In genomic region chr10:80139975-80140665, GRCm38 (mm10) we compare ENCODE assay signal across 9 mouse cellular contexts. TPM values are rescaled to one million over a fixed set of nuclear protein-coding genes. Genes with fewer than 3 reads are reported as not detected.
DNase-seq lines count a peak whose midpoint lies in the region; ATAC-seq and TF ChIP-seq lines count a peak whose summit lies in the region.
"Had no signal": no experiment of that assay in that cellular context is flagged by ENCODE, and none has a peak within 500 bp of the region (broad histone marks: within the 10 kb centered on the region; RNA-seq: fewer than 3 reads in every experiment).

No protein-coding gene starts in this region.

- intact Hi-C loops in heart, postnatal 25 days (cut with DNase I), result loop anchor here (2.0 to 10.0 kb wide), 3 partner anchors 153 to 285 kb away; partner anchors contain the start of genes Cnn2 and Ptbp1

- 0 out of 2 replicates have a peak overlapping the region, but pooled peaks have one; percentile 70 for H3K9ac ChIP-seq in heart, embryonic 14.5 days (ENCODE audit: low read length)
- no peak overlapping the region for H3K9ac ChIP-seq in midbrain, embryonic 12.5 days (replicated peaks)
- H3K9ac ChIP-seq in midbrain, postnatal 0 days (replicated peaks; ENCODE audit: low read length, poor library complexity, severe bottlenecking), result no peak overlapping the region
- peak overlapping the region; percentile 63; the same call in 1 of the 2 replicates for H3K9ac ChIP-seq in hindbrain, embryonic 13.5 days
- no peak overlapping the region for H3K9ac ChIP-seq in neural tube, embryonic 13.5 days

- H3K4me1 ChIP-seq in heart, embryonic 14.5 days (ENCODE audit: control insufficient read depth in 2 of 2, insufficient read depth in 2 of 2, low read length in 2 of 2), result peaks cover 12 to 46% of the 10 kb centered on the region in 2 experiments
- peaks cover 68% of the 10 kb centered on the region for H3K4me1 ChIP-seq in midbrain, embryonic 12.5 days
- peaks cover 20% of the 10 kb centered on the region for H3K4me1 ChIP-seq in midbrain, postnatal 0 days (ENCODE audit: insufficient read depth, low read length)
- H3K4me1 ChIP-seq in hindbrain, embryonic 13.5 days (replicated peaks), result peaks cover 72% of the 10 kb centered on the region
- H3K4me1 ChIP-seq in neural tube, embryonic 13.5 days (replicated peaks), result peaks cover 72% of the 10 kb centered on the region

- no peak for DNase-seq in heart, postnatal 25 days (ENCODE audit: low spot score)
- DNase-seq in midbrain, postnatal 0 days (ENCODE audit: low spot score), result no peak
- no peak for DNase-seq in frontal cortex, postnatal 25 days (ENCODE audit: low spot score in 2 of 2)
- DNase-seq in B cell, adult 2 months, result no peak
- DNase-seq: gastrocnemius, postnatal 36 days had no signal

- peaks cover 30% of the 10 kb centered on the region for H3K27me3 ChIP-seq in heart, embryonic 14.5 days (ENCODE audit: control insufficient read depth, insufficient read depth, low read length)
- peaks cover 31% of the 10 kb centered on the region for H3K27me3 ChIP-seq in midbrain, embryonic 12.5 days
- H3K27me3 ChIP-seq in midbrain, postnatal 0 days (ENCODE audit: insufficient read depth, low read length), result no peaks in the 10 kb centered on the region
- peaks cover 19% of the 10 kb centered on the region for H3K27me3 ChIP-seq in hindbrain, embryonic 13.5 days
- peaks cover 17% of the 10 kb centered on the region for H3K27me3 ChIP-seq in neural tube, embryonic 13.5 days

- no peak for TF ChIP-seq CTCF in midbrain, postnatal 0 days (IDR thresholded peaks at IDR 0.05)

- peaks cover 23% of the 10 kb centered on the region for H3K36me3 ChIP-seq in heart, embryonic 14.5 days (ENCODE audit: control insufficient read depth, insufficient read depth, low read length)
- H3K36me3 ChIP-seq in midbrain, embryonic 12.5 days, result peaks cover 20% of the 10 kb centered on the region
- H3K36me3 ChIP-seq in midbrain, postnatal 0 days (ENCODE audit: insufficient read depth, low read length), result peaks cover 17% of the 10 kb centered on the region
- H3K36me3 ChIP-seq in hindbrain, embryonic 13.5 days, result peaks cover 33% of the 10 kb centered on the region
- peaks cover 28% of the 10 kb centered on the region for H3K36me3 ChIP-seq in neural tube, embryonic 13.5 days

- peak overlapping the region; percentile 96; the same call in 1 of the 2 replicates for H3K4me2 ChIP-seq in heart, embryonic 14.5 days (ENCODE audit: low read length)
- peak overlapping the region; percentile 95; the same call in 1 of the 2 replicates for H3K4me2 ChIP-seq in midbrain, embryonic 12.5 days (replicated peaks)
- no peak overlapping the region for H3K4me2 ChIP-seq in midbrain, postnatal 0 days (ENCODE audit: low read depth, low read length, poor library complexity, severe bottlenecking)
- H3K4me2 ChIP-seq in hindbrain, embryonic 13.5 days, result peak overlapping the region; percentile 93; the same call in 1 of the 2 replicates
- peak overlapping the region; percentile 93; the same call in 1 of the 2 replicates for H3K4me2 ChIP-seq in neural tube, embryonic 13.5 days

- H3K27ac ChIP-seq in heart, embryonic 14.5 days (replicated peaks in 1 of 2; ENCODE audit: control insufficient read depth in 1 of 2, insufficient read depth in 1 of 2, low read depth in 2 of 2, low read length in 2 of 2), result 0 out of 4 replicates have a peak overlapping the region, but pooled peaks of 1 of the 2 experiments have one; percentile 82
- no peak overlapping the region for H3K27ac ChIP-seq in midbrain, embryonic 12.5 days (replicated peaks)
- no peak overlapping the region for H3K27ac ChIP-seq in midbrain, postnatal 0 days (ENCODE audit: low read depth, low read length)
- H3K27ac ChIP-seq in hindbrain, embryonic 13.5 days, result peak overlapping the region; percentile 98
- peak overlapping the region; percentile 97 for H3K27ac ChIP-seq in neural tube, embryonic 13.5 days (replicated peaks)

- H3K9me3 ChIP-seq in heart, embryonic 14.5 days (ENCODE audit: control insufficient read depth, low read length), result 0 out of 2 replicates have a peak, but pooled peaks cover 3% of the 10 kb centered on the region
- H3K9me3 ChIP-seq in midbrain, embryonic 12.5 days, result no peaks in the 10 kb centered on the region
- no peaks in the 10 kb centered on the region for H3K9me3 ChIP-seq in midbrain, postnatal 0 days (ENCODE audit: low read length)
- no peaks in the 10 kb centered on the region for H3K9me3 ChIP-seq in hindbrain, embryonic 13.5 days
- H3K9me3 ChIP-seq in neural tube, embryonic 13.5 days, result no peaks in the 10 kb centered on the region

- no peak overlapping the region for H3K4me3 ChIP-seq in heart, embryonic 14.5 days (ENCODE audit: control insufficient read depth in 1 of 2, insufficient read depth in 1 of 2, low read depth in 1 of 2, low read length in 2 of 2)
- no peak overlapping the region for H3K4me3 ChIP-seq in midbrain, embryonic 12.5 days
- H3K4me3 ChIP-seq in midbrain, postnatal 0 days (ENCODE audit: low read depth, low read length), result no peak overlapping the region
- peak overlapping the region; percentile 82; the same call in 1 of the 2 replicates for H3K4me3 ChIP-seq in hindbrain, embryonic 13.5 days
- peak overlapping the region; percentile 83; the same call in 1 of the 2 replicates for H3K4me3 ChIP-seq in neural tube, embryonic 13.5 days

- 76% methylated on average over 11 of the region's 11 CpGs for WGBS in heart, embryonic 14.5 days
- WGBS in midbrain, embryonic 12.5 days, result 75% methylated on average over 11 of the region's 11 CpGs
- WGBS in midbrain, postnatal 0 days, result 78% methylated on average over 11 of the region's 11 CpGs
- WGBS in hindbrain, embryonic 13.5 days, result 79% methylated on average over 11 of the region's 11 CpGs
- WGBS in neural tube, embryonic 13.5 days, result 74% methylated on average over 11 of the region's 11 CpGs

- no peak for ATAC-seq in heart, embryonic 14.5 days (ENCODE audit: insufficient number of reproducible peaks, insufficient read depth, low FRiP score, low read depth)
- no peak for ATAC-seq in midbrain, embryonic 12.5 days (ENCODE audit: low FRiP score, low read depth)
- no peak for ATAC-seq in midbrain, postnatal 0 days (ENCODE audit: low FRiP score)
- ATAC-seq in hindbrain, embryonic 13.5 days (ENCODE audit: low FRiP score), result no peak
- ATAC-seq in neural tube, embryonic 13.5 days (ENCODE audit: low read depth), result no peak

RNA-seq across cellular contexts. Expression of gene Cbarp, which starts 0.5 kb away (rescaled TPM):
- polyA plus RNA-seq in heart, embryonic 14.5 days (2014; fragmentation: Nextera tagmentation; extraction: Ambion mirVana), result 1.6 and 2.6 TPM in 2 replicates
- 1 to 10 TPM; 2.4 to 3.1 TPM for total RNA-seq in heart, postnatal 25 days (2021)
- polyA plus RNA-seq in midbrain, embryonic 12.5 days (2016; fragmentation: Nextera tagmentation; extraction: Ambion mirVana), result 19.3 and 20.0 TPM in 2 replicates
- total RNA-seq in midbrain, postnatal 0 days (2014; rRNA removed), result 273 and 276 TPM in 2 replicates
- polyA plus RNA-seq in midbrain, postnatal 0 days (2015; fragmentation: Nextera tagmentation; extraction: Ambion mirVana), result 120 and 121 TPM in 2 replicates
- polyA plus RNA-seq in hindbrain, embryonic 13.5 days (2015; fragmentation: Nextera tagmentation; extraction: Ambion mirVana), result 57.4 and 59.2 TPM in 2 replicates
- 53.9 and 55.1 TPM in 2 replicates for polyA plus RNA-seq in neural tube, embryonic 13.5 days (2015; fragmentation: Nextera tagmentation; extraction: Ambion mirVana)

RNA-seq across cellular contexts. Expression of gene Atp5d, which starts 1.7 kb away (rescaled TPM):
- polyA plus RNA-seq in heart, embryonic 14.5 days (2014; fragmentation: Nextera tagmentation; extraction: Ambion mirVana), result 988 and 1,015 TPM in 2 replicates
- 1,000 to 10,000 TPM; 1,252 to 1,264 TPM for total RNA-seq in heart, postnatal 25 days (2021)
- polyA plus RNA-seq in midbrain, embryonic 12.5 days (2016; fragmentation: Nextera tagmentation; extraction: Ambion mirVana), result 379 and 384 TPM in 2 replicates
- total RNA-seq in midbrain, postnatal 0 days (2014; rRNA removed), result 231 and 259 TPM in 2 replicates
- polyA plus RNA-seq in midbrain, postnatal 0 days (2015; fragmentation: Nextera tagmentation; extraction: Ambion mirVana), result 607 and 661 TPM in 2 replicates
- 434 and 449 TPM in 2 replicates for polyA plus RNA-seq in hindbrain, embryonic 13.5 days (2015; fragmentation: Nextera tagmentation; extraction: Ambion mirVana)
- 467 and 481 TPM in 2 replicates for polyA plus RNA-seq in neural tube, embryonic 13.5 days (2015; fragmentation: Nextera tagmentation; extraction: Ambion mirVana)

RNA-seq across cellular contexts. Expression of gene Midn, which starts 8.0 kb away (rescaled TPM):
- 21.2 and 25.8 TPM in 2 replicates for polyA plus RNA-seq in heart, embryonic 14.5 days (2014; fragmentation: Nextera tagmentation; extraction: Ambion mirVana)
- 100 to 1,000 TPM in 1 of 2 experiments, 10 to 100 TPM in 1; 92.1 to 120 TPM for total RNA-seq in heart, postnatal 25 days (2021)
- 41.7 and 46.4 TPM in 2 replicates for polyA plus RNA-seq in midbrain, embryonic 12.5 days (2016; fragmentation: Nextera tagmentation; extraction: Ambion mirVana)
- total RNA-seq in midbrain, postnatal 0 days (2014; rRNA removed), result 114 and 143 TPM in 2 replicates
- 16.3 and 17.2 TPM in 2 replicates for polyA plus RNA-seq in midbrain, postnatal 0 days (2015; fragmentation: Nextera tagmentation; extraction: Ambion mirVana)
- polyA plus RNA-seq in hindbrain, embryonic 13.5 days (2015; fragmentation: Nextera tagmentation; extraction: Ambion mirVana), result 32.4 and 34.7 TPM in 2 replicates
- polyA plus RNA-seq in neural tube, embryonic 13.5 days (2015; fragmentation: Nextera tagmentation; extraction: Ambion mirVana), result 31.0 and 35.8 TPM in 2 replicates

RNA-seq across cellular contexts. Expression of gene Stk11, which starts 24.5 kb away (rescaled TPM):
- polyA plus RNA-seq in heart, embryonic 14.5 days (2014; fragmentation: Nextera tagmentation; extraction: Ambion mirVana), result 14.6 and 17.7 TPM in 2 replicates
- 100 to 1,000 TPM; 133 to 138 TPM for total RNA-seq in heart, postnatal 25 days (2021)
- polyA plus RNA-seq in midbrain, embryonic 12.5 days (2016; fragmentation: Nextera tagmentation; extraction: Ambion mirVana), result 16.7 and 20.3 TPM in 2 replicates
- total RNA-seq in midbrain, postnatal 0 days (2014; rRNA removed), result 84.0 and 97.3 TPM in 2 replicates
- polyA plus RNA-seq in midbrain, postnatal 0 days (2015; fragmentation: Nextera tagmentation; extraction: Ambion mirVana), result 12.3 and 12.4 TPM in 2 replicates
- 16.3 and 18.2 TPM in 2 replicates for polyA plus RNA-seq in hindbrain, embryonic 13.5 days (2015; fragmentation: Nextera tagmentation; extraction: Ambion mirVana)
- 13.3 and 16.8 TPM in 2 replicates for polyA plus RNA-seq in neural tube, embryonic 13.5 days (2015; fragmentation: Nextera tagmentation; extraction: Ambion mirVana)

RNA-seq across cellular contexts. Expression of gene Cirbp, which starts 25.7 kb away (rescaled TPM):
- 79.4 and 80.7 TPM in 2 replicates for polyA plus RNA-seq in heart, embryonic 14.5 days (2014; fragmentation: Nextera tagmentation; extraction: Ambion mirVana)
- total RNA-seq in heart, postnatal 25 days (2021), result 10 to 100 TPM; 31.7 to 43.1 TPM
- 227 and 233 TPM in 2 replicates for polyA plus RNA-seq in midbrain, embryonic 12.5 days (2016; fragmentation: Nextera tagmentation; extraction: Ambion mirVana)
- 315 and 337 TPM in 2 replicates for total RNA-seq in midbrain, postnatal 0 days (2014; rRNA removed)
- polyA plus RNA-seq in midbrain, postnatal 0 days (2015; fragmentation: Nextera tagmentation; extraction: Ambion mirVana), result 760 and 829 TPM in 2 replicates
- polyA plus RNA-seq in hindbrain, embryonic 13.5 days (2015; fragmentation: Nextera tagmentation; extraction: Ambion mirVana), result 364 and 409 TPM in 2 replicates
- polyA plus RNA-seq in neural tube, embryonic 13.5 days (2015; fragmentation: Nextera tagmentation; extraction: Ambion mirVana), result 325 and 351 TPM in 2 replicates

Comparison
In these comparisons a context has a peak if more than half of its experiments do, and no peak if none do; other contexts are left out.
1. H3K27ac ChIP-seq: peak in hindbrain, embryonic 13.5 days (single experiment) and neural tube, embryonic 13.5 days (single experiment); none in midbrain, embryonic 12.5 days (single experiment) and midbrain, postnatal 0 days (single experiment).
2. H3K4me3 ChIP-seq: peak in hindbrain, embryonic 13.5 days (single experiment) and neural tube, embryonic 13.5 days (single experiment); none in heart, embryonic 14.5 days (0 of 2), midbrain, embryonic 12.5 days (single experiment) and midbrain, postnatal 0 days (single experiment).
3. H3K9ac ChIP-seq: peak in heart, embryonic 14.5 days (single experiment) and hindbrain, embryonic 13.5 days (single experiment); none in midbrain, embryonic 12.5 days (single experiment), midbrain, postnatal 0 days (single experiment) and neural tube, embryonic 13.5 days (single experiment).